Mouse (Mus musculus) ovary, adult 18-20 months (tissue): ENCODE measurements around the gene Cyp4f15.
"Not testable (repeated sequence)": the region's sequence is repeated elsewhere in the genome, so short reads cannot be mapped to it uniquely, and the experiment has no call there.

Source experiments
- DNase-seq: peaks from one replicate; pipeline ENCODE4 v3.0.0; 2022; ENCODE audit warnings: low spot score, mixed read lengths

Cyp4f15 gene

DNA sequence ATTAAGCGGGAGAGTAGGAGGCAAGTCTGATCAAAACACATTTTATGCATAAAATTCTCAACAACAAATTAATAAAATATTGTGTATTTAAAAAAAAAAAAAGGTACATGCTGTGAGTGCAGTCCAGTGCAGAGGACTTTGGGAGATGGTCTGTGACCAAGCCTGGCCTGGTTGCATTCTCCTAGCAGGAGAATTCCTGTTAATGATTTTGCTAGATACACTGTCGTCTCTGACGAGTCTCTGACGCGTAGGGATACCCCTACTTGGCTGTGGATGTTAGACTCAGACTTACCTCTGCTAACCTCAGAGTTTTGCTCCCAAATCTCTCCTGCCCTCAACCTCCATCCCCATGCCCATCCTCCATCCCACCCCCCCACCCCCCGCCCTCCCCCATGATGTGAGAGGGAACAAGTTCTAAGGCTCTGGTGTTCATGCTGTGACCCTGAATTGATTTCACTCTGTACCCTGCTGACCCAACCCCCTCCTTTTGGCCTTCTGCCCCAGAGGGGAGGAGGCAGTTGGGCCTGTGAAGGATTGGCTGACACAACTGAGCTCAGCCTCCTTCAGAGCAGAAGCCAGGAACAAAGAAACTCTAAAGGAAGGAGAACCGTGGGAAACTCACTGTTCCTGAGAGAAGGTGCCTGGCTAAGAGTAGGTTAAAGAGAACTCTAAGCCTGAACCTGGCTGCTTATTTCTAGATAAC, at the start of gene Cyp4f15:
TSS of gene Cyp4f15 (plus strand) at position 580 of the 703 bp plus-strand sequence.
- peak; percentile 72 for DNase-seq

DNA sequence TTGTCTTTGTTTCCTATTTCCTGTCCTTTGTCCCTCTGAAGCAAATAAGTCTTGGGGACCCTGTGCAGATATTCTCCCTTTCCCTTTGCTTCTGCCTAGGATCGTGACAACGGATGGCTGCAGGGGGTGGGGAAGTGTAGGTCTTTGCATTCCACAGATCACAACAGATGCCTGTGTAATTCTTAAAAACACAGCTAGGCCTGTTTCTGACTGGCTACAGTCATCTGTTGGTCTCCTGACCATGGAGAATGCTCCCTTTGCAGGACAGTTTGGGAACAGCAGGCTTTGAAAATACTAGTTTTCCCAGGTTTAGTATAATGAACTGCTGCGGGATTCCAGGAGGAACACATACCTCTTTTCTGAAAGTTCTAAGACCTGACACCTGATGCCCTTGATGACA, 49.1 kb upstream of the Cyp4f15 start:
- DNase-seq: no peak

DNA sequence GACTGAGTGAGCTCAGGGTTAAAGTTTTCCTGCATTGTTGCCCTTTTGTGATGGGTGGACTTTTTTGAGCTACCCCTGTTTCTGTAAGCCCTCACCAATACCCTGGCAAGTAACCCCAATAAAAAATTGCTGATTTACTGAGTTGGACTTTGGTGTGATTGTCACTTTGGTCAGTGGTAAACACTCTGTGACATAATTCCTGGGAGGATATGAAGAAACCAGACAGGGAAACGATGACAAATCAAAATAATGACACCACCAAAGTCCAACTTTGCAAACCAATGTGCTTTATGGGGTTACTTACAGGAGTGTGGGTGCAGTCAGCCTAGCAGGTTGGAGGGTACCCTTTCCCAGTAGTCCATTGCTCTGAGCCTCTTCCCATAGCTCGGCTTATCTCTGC, 48.3 kb upstream of the Cyp4f15 start:
- DNase-seq: no peak

DNA sequence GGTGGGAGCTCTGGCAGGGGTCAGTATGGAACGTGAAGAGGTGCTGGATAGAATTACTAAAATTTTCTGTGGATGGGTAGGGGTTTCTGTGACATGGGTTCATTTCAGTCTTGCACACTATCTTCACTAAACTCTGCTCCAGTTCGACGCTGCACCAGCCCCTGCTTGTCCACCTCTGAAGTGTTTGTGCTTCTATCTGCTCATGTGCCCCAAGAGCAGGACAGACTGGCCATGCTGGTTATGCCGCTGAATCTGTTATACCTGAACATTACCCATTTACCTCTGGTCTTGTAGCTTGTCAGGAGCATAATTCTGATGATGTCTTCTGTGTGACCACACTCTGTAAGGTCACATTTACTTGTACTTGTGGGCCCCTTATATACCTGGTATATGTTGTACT, 38.8 kb upstream of the Cyp4f15 start:
- DNase-seq: no peak

DNA sequence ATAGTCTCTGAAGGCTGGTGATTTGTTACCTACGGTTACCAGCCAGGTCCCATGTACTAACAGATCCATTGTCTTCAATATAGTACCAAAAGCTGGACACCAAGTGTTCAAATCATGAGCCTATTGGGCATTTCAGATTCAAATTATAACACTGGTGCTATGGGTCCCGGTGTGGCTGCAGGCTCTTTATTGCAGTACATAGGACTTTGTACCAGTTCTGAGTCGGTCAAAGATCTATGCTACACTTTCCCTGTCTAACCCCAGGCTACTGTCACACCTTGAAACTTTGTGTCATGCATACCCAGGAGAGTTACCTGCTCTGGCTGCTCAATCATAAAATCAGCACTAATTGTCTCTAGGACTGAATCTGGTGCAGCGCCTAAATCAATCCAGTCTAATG, 31.6 kb upstream of the Cyp4f15 start:
- DNase-seq: no peak

DNA sequence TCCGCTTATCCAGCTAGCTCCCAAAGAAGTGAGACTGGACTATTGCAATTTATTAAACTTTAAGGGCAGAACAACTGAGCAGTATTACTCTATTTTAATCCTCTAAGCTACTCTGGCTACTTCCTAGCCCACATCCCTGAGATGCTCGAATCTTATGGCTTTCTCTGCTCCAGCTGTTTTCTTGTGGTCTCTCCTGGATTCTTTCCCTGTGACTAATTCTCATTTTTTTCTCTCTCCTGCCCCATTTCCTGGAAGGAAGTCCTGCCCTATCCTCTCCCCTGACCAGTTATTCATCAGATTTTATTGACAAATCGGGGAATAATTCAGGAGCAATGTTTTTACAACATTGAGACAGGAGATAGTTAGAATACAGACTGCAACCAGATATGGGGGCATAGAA, 28.4 kb upstream of the Cyp4f15 start:
- no peak for DNase-seq

DNA sequence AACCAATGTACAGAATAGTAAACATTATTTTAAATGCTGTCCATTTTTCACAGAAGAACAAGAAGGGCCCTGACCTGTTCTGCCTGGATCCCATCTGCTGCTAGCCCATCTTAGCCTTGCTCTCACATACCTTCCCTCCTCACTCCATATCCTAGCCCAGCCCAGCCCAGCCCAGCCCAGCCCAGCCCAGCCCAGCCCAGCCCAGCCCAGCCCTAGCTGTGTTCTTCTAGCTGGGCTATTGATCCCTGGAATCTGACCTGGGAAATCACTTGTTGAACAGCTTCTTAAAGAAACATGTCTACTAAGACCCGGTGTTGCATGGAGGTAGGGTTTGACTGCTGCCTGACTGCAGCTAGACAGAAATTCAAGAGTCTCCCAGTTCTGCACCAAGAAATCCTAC, 27.2 kb upstream of the Cyp4f15 start:
- no peak for DNase-seq

DNA sequence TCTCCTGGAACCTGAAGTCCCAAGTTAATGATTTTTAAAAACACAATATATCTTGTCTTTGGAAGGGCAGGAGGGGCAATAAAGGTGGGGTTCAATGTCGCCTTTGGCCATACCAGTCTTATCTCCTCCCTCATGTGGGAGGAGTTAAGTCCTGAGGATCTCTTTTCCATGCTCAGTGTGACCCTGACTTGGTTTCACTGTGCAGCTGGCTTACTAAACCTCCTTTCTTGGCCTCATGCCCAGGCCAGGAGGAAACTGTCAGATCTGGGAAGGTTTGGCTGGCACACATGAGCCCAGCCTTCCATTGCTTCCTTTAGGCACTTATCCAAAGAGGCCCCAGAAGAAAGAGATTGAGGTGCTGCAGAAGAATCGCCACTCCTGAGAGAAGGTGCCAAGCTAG, 26.7 kb upstream of the Cyp4f15 start, which contains the start of gene Cyp4f40:
TSS of gene Cyp4f40 (plus strand) at position 189 of the 400 bp plus-strand sequence.
- DNase-seq: peak; percentile 63

DNA sequence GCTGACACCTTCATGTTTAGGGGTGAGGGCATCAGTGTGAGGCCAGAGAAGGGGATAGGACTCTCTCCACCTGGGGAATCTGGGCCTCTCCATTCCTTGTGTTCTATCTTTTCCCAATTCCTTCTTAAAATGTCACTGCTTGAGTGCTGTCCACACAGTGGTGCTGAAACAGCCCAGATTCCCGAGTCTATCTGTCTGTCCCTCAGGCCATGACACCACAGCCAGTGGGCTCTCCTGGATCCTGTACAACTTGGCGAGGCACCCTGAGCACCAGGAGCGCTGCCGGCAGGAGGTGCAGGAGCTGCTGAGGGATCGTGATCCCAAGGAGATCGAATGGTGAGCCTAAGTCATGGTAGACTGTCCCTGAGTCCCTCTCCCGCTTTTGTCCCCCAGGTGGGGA, 11.5 kb upstream of the Cyp4f15 start:
- no peak for DNase-seq

DNA sequence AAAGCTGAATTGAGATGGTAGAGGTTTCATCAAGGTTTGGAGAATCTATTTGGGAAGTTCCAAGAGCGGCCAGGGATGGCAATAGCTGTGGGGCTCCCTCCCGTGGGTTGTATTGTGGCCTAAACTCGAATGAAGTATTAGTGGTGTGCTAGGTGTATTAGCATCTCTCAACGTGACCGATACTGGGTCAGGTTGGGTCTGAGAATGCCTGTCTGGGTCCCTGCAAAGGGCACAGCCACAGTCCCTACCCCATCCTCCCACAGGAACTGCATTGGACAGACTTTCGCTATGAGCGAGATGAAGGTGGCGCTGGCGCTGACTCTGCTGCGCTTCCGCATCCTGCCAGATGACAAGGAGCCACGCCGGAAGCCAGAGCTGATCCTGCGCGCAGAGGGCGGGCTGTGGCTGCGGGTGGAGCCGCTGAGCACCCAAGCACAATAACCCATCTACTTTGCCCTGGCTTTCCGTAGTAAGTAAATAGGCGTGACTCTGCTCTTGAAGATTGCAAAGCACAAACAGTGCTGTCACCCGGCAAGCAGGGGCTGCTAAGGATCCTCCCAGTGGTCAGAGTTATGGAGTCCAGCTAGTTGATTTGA, 9.3 kb upstream of the Cyp4f15 start:
- no peak for DNase-seq

DNA sequence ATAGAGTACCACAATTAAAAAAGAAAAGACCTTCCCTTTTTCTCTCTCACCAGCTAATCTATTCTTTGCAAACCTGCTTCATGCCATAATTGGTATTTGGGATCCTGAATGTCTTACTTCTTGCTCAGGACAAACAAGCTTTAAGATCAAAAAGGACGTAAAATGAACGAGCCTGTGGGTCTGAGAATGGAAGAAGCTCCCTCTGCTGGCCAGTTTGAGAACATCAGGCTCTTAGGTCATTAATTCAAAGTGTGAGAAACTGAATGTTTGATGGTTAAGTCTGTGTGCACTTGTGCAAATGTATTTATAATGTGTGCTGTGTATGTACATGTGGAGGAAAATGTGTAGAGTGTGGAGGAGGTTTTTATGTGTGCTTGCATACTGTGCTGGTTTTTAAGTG, 5.0 kb upstream of the Cyp4f15 start:
- DNase-seq: no peak

DNA sequence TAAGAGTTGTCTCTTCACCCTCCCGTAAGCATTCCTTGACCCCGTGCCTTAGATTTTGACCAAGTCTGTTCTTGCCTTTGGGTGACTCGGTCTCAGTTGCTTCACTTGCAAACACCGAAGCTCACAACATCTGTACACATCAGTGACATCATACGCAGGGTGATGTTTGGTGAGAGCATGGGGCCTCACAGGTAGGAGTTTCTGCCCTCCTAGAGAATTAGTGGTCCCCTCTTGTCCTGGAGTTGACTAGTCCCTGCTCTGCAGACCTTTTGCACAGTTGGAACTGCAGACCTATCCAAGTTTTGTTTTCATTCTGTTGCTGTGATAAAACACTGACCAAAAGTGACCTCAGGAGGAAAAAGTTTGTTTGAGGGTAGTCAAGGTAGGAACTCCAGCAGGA, 1.3 kb downstream of the Cyp4f15 start:
- DNase-seq: no peak

DNA sequence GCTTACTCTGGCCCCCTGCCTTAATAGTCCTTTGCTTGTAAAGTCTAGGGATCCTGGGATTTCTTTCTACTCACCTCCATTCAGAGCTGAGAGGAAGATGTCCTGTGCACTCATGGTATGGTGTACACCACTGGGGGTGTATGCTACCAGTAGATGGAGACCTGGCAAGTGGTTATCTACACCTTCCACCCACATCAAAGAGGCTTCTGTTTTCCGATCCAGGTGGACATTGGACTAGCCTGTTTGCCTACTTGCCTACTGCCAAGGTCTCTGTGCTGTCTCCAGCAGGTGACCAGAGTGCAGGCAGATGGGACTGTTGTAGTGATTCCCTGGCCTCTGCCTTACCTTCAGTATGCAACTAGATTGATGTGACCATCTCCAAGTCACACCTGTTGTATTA, 5.5 kb downstream of the Cyp4f15 start:
- DNase-seq: no peak

DNA sequence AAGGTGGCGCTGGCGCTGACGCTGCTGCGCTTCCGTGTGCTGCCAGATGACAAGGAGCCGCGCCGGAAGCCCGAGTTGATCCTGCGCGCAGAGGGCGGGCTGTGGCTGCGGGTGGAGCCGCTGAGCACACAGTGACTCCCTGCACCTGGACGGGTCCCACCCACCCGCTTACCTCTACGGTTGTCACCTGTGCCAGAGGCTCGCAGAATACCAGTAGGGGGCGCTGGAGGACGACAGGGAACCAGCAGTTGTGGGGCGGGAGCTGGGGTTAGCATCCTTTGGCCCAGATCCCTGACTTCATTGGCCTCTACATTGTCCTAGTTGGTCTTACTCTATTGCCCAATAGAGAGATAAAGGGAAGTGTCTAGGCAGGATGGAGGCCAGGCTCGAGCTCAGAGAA, 17.4 kb downstream of the Cyp4f15 start:
- no peak for DNase-seq

DNA sequence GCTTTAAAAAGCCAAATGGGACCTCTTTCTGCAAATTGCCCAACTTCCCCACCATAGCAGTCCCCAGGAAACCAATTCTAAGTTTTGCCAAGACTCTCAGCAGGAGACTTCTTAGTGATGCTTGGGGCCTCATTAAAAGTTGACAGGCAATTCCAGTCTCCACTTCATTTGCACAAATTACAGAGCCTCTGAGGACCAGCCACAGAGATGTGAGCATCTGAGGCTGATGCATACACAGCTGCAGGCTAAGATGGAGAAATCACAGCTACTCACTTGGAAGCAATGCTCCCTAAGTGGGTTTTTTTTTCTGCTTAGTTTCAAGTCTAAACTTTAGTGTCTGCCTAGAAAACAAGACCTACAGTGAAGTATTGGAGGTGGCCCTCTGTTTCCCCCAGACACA, 25.1 kb downstream of the Cyp4f15 start:
- DNase-seq: not testable (repeated sequence)

DNA sequence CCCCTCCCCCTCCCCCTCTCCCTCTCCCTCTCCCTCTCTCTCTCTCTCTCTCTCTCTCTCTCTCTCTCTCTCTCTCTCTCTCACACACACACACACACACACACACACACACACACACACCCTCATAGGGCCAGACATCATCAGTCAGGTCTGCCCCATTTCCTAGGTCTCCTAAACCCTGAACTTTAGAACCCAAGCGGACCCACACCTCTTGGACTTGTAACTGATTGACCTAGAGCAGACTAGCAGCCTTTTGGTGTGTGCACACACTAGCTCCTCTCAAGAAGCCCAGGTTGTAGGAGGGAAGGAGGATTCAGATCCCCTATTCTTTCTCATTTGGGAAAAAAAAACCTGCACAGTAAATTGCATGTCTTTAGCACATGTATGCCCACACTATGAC, 36.7 kb downstream of the Cyp4f15 start:
- not testable (repeated sequence) for DNase-seq

DNA sequence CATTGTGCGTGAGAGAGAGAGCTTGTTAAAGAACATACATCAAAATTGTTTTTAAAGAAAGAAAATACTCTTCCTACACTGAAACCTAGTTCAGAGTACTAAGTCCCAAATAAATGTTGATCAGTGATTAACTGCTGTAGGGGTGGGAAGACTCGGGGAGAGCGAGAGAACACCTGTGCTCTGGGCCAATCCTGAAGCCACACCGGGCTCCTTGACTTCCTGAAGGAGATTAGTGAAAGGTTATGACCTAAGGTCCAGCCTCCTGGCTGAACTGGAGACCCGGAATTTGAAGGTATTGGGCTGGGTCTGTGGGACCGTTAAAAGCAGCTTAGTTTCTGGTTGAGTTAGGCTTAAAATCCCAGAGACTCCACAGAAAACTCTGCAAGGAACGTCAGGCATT, 37.3 kb downstream of the Cyp4f15 start:
- DNase-seq: no peak

DNA sequence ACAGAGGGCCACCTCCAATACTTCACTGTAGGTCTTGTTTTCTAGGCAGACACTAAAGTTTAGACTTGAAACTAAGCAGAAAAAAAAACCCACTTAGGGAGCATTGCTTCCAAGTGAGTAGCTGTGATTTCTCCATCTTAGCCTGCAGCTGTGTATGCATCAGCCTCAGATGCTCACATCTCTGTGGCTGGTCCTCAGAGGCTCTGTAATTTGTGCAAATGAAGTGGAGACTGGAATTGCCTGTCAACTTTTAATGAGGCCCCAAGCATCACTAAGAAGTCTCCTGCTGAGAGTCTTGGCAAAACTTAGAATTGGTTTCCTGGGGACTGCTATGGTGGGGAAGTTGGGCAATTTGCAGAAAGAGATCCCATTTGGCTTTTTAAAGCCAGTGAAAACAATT, 40.9 kb downstream of the Cyp4f15 start:
- DNase-seq: not testable (repeated sequence)

DNA sequence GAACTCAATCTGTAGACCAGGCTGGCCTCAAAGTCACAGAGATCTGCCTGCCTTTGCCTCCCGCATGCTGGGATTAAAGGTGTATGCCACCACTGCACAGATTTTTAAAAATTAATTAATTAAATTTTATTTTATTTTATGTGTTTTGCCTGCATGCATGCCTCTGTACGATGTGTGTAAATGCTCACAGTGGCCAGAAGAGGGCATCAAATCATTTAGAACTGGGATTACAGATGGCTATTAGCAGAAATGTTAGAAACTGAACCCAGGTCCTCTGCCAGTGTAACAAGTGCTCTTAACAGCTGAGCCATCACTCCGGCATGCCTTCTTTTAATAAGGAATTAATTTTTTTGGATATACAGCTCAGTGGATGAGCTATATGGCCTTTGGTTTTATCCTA, 43.6 kb downstream of the Cyp4f15 start:
- DNase-seq: no peak

DNA sequence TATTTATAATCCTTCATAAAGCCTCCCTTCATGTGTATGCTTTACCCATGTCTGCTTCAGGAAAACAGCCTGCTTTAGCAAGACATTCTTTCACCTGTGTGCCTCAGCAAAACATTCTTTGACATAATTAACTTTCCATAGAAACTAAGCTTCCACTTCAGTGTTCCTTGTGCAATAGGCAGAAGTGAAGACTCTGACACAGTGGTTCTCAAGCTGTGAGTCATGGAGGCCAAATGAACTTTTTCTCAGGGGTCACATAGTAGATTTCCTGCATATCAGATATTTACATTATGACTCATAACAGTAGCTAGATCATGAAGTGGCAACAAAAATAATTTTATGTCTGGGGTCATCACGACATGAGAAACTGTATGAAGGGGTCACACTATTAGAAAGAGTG, 53.0 kb downstream of the Cyp4f15 start:
- DNase-seq: no peak

DNA sequence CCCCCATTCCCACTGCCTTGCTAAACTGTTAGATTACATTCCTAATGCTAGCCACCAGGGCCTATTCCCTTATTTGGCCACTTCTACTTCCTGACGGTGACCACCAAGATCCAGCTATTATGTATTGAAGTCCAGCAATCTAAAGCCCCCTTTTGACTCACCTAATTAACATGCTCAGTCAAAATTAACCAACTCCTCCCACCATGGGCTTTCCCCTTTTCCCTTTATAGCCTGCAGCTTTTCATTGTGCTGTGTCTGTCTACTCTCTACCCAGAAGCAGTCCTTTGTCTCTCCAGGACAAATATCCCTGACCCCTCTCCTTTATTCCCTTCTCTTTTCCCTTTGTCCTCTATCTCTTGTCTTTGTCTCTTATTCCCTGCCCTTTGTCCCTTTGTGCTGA, 55.6 kb downstream of the Cyp4f15 start:
- no peak for DNase-seq

DNA sequence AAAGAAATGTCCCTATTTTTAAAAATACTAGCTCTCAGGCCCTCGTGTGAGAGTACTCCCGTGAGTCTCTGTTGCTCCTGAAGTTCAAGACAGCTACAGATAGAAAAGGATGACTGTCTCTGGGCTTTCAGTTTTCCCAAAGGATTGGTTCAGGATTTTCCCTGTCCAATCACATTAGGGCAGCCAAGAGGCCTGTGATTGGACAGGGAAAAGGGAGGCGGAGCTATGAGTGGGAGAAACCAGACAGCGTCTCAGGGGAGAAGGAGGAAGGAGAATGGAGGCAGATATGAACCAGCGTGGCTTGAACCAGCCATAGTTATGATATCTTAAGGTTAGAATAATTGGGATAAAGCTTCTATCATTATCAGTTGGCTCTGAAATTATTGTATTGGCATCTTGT, 65.2 kb downstream of the Cyp4f15 start:
- DNase-seq: no peak
